Mouse (Mus musculus) MEL (cell line): ENCODE results near the gene Rragc. TPM values are rescaled to one million over a fixed set of nuclear protein-coding genes. Genes with fewer than 3 reads are reported as not detected.

Source experiments
- DNase-seq: peaks from one replicate; pipeline ENCODE4 v3.0.0; 2011; ENCODE audit warnings: low read depth, low spot score
- H3K27ac ChIP-seq: 2 replicates; pipeline ENCODE4 v1.5.1; 2012; ENCODE audit warnings: low read depth, mild to moderate bottlenecking, control low read depth, low read length, moderate library complexity; ENCODE audit not compliant: control insufficient read depth
- H3K27me3 ChIP-seq, 2 experiments: fragments of 150-350 bp in 1 of 2; sonication (generic) in 1 of 2; 2 replicates each; pipeline ENCODE4 v1.6.1; 2012; ENCODE audit warnings: low read length in 2 of 2, mild to moderate bottlenecking in 2 of 2, improper control_type of control experiment in 1 of 2, moderate library complexity in 1 of 2; ENCODE audit not compliant: insufficient read depth in 2 of 2, control insufficient read depth in 1 of 2
- H3K36me3 ChIP-seq, 2 experiments: 2 replicates each; pipeline ENCODE4 v1.6.1; 2012 to 2014; ENCODE audit warnings: low read length in 2 of 2, improper control_type of control experiment in 1 of 2, inconsistent platforms in 1 of 2, mild to moderate bottlenecking in 1 of 2; ENCODE audit not compliant: insufficient read depth in 2 of 2, control insufficient read depth in 1 of 2
- H3K4me1 ChIP-seq, 2 experiments: fragments of 150-350 bp in 1 of 2; sonication (generic) in 1 of 2; 2 replicates each; pipeline ENCODE4 v1.6.1; 2012; ENCODE audit warnings: low read length in 2 of 2, improper control_type of control experiment in 1 of 2, mild to moderate bottlenecking in 1 of 2; ENCODE audit not compliant: insufficient read depth in 2 of 2, control insufficient read depth in 1 of 2
- H3K4me3 ChIP-seq, 2 experiments: fragments of 150-350 bp in 1 of 2; sonication (generic) in 1 of 2; 2 replicates each; pipeline ENCODE4 v1.5.1; 2012; ENCODE audit warnings: low read depth in 2 of 2, low read length in 2 of 2, mild to moderate bottlenecking in 2 of 2, moderate library complexity in 2 of 2, control low read depth in 1 of 2, improper control_type of control experiment in 1 of 2; ENCODE audit not compliant: control insufficient read depth in 1 of 2, insufficient read depth in 1 of 2
- H3K79me2 ChIP-seq: 2 replicates; pipeline ENCODE4 v1.6.1; 2012; ENCODE audit warnings: mild to moderate bottlenecking, low read length, moderate library complexity; ENCODE audit not compliant: control insufficient read depth, poor library complexity, insufficient read depth
- H3K9ac ChIP-seq: 2 replicates; pipeline ENCODE4 v1.6.1; 2012; ENCODE audit warnings: low read depth, mild to moderate bottlenecking, control low read depth, low read length, moderate library complexity; ENCODE audit not compliant: control insufficient read depth, poor library complexity, severe bottlenecking
- H3K9me3 ChIP-seq: fragments of 150-350 bp; sonication (generic); replicated peaks from 2 replicates; pipeline ENCODE4 v1.6.1; 2012; ENCODE audit warnings: mild to moderate bottlenecking, low read length, improper control_type of control experiment, moderate library complexity; ENCODE audit not compliant: insufficient read depth
- BHLHE40 ChIP-seq: IDR thresholded peaks from 2 replicates; pipeline ENCODE4 v1.6.1; 2012; ENCODE audit warnings: low read depth, mild to moderate bottlenecking, inconsistent platforms, low read length, improper control_type of control experiment, borderline replicate concordance
- E2F4 ChIP-seq: IDR thresholded peaks from 2 replicates; pipeline ENCODE4 v1.6.1; 2011; ENCODE audit warnings: low read depth, low read length, improper control_type of control experiment, borderline replicate concordance
- ELF1 ChIP-seq: IDR thresholded peaks from 2 replicates; pipeline ENCODE4 v1.6.1; 2014; ENCODE audit warnings: low read depth, mild to moderate bottlenecking, inconsistent platforms, low read length, improper control_type of control experiment, moderate library complexity
- EP300 ChIP-seq, 2 experiments: IDR thresholded peaks; 2 replicates each; pipeline ENCODE4 v1.6.1; 2011; ENCODE audit warnings: improper control_type of control experiment in 2 of 2, low read length in 2 of 2, low read depth in 1 of 2, mild to moderate bottlenecking in 1 of 2
- GATA1 ChIP-seq: IDR thresholded peaks from 2 replicates; pipeline ENCODE4 v1.6.1; 2011; ENCODE audit warnings: low read depth, low read length, improper control_type of control experiment
- HCFC1 ChIP-seq: IDR thresholded peaks from 2 replicates; pipeline ENCODE4 v1.6.1; 2012; ENCODE audit warnings: low read depth, mild to moderate bottlenecking, inconsistent platforms, low read length, improper control_type of control experiment, moderate library complexity
- JUND ChIP-seq: IDR thresholded peaks from 2 replicates; pipeline ENCODE4 v1.6.1; 2011; ENCODE audit warnings: low read depth, mild to moderate bottlenecking, improper control_type of control experiment, low read length
- KAT2A ChIP-seq: conservative IDR thresholded peaks from 2 replicates; pipeline ENCODE4 v1.6.1; 2012; ENCODE audit warnings: low read depth, low read length, improper control_type of control experiment, inconsistent platforms
- MEF2A ChIP-seq: IDR thresholded peaks from 2 replicates; pipeline ENCODE4 v1.6.1; 2014; ENCODE audit warnings: low read depth, mild to moderate bottlenecking, inconsistent platforms, low read length, improper control_type of control experiment; ENCODE audit not compliant: poor library complexity, insufficient replicate concordance, severe bottlenecking; ENCODE audit errors: extremely low read depth
- MYB ChIP-seq: IDR thresholded peaks from 2 replicates; pipeline ENCODE4 v1.6.1; 2011; ENCODE audit warnings: mild to moderate bottlenecking, low read depth, low read length, improper control_type of control experiment
- NELFE ChIP-seq: IDR thresholded peaks from 2 replicates; pipeline ENCODE4 v1.6.1; 2011; ENCODE audit warnings: low read depth, low read length, improper control_type of control experiment
- NRF1 ChIP-seq: IDR thresholded peaks from 2 replicates; pipeline ENCODE4 v1.6.1; 2014; ENCODE audit warnings: low read depth, mild to moderate bottlenecking, inconsistent platforms, low read length, improper control_type of control experiment, moderate library complexity; ENCODE audit not compliant: poor library complexity, insufficient read depth, severe bottlenecking
- POLR2A ChIP-seq, 2 experiments: IDR thresholded peaks; 2 replicates each; pipeline ENCODE4 v1.6.1; 2011 to 2012; ENCODE audit warnings: low read length in 2 of 2, mild to moderate bottlenecking in 2 of 2, control low read depth in 1 of 2, improper control_type of control experiment in 1 of 2, low read depth in 1 of 2, moderate library complexity in 1 of 2; ENCODE audit not compliant: control insufficient read depth in 1 of 2, insufficient read depth in 1 of 2, poor library complexity in 1 of 2
- POLR2AphosphoS5 ChIP-seq: IDR thresholded peaks from 2 replicates; pipeline ENCODE4 v1.6.1; 2012; ENCODE audit warnings: low read depth, borderline replicate concordance, mild to moderate bottlenecking, inconsistent platforms, low read length, moderate library complexity, mixed read lengths
- RCOR1 ChIP-seq: IDR thresholded peaks from 2 replicates; pipeline ENCODE4 v1.6.1; 2012; ENCODE audit warnings: low read depth, mild to moderate bottlenecking, inconsistent platforms, low read length, improper control_type of control experiment
- TAL1 ChIP-seq: IDR thresholded peaks from 2 replicates; pipeline ENCODE4 v1.6.1; 2012; ENCODE audit warnings: mild to moderate bottlenecking, inconsistent platforms, low read length, moderate library complexity, mixed read lengths
- TCF12 ChIP-seq: IDR thresholded peaks from 2 replicates; pipeline ENCODE4 v1.6.1; 2014; ENCODE audit warnings: low read depth, mild to moderate bottlenecking, inconsistent platforms, low read length, improper control_type of control experiment, moderate library complexity
- USF2 ChIP-seq, 2 experiments: IDR thresholded peaks; 2 replicates each; pipeline ENCODE4 v1.6.1; 2011 to 2012; ENCODE audit warnings: improper control_type of control experiment in 2 of 2, low read length in 2 of 2, borderline replicate concordance in 1 of 2, inconsistent platforms in 1 of 2, low read depth in 1 of 2, mild to moderate bottlenecking in 1 of 2; ENCODE audit not compliant: insufficient read depth in 1 of 2
- ZKSCAN1 ChIP-seq: IDR thresholded peaks from 2 replicates; pipeline ENCODE4 v1.6.1; 2012; ENCODE audit warnings: low read depth, mild to moderate bottlenecking, inconsistent platforms, low read length, improper control_type of control experiment, moderate library complexity
- ZNF384 ChIP-seq: IDR thresholded peaks from 2 replicates; pipeline ENCODE4 v1.6.1; 2012; ENCODE audit warnings: low read depth, mild to moderate bottlenecking, inconsistent platforms, low read length, improper control_type of control experiment
- polyA plus RNA-seq, 2 experiments: library from polyadenylated mRNA; stranded (reverse) in 1 of 2; unstranded in 1 of 2; fragments of >175 nt in 1 of 2; fragments of >200 nt in 1 of 2; gene quantifications; 2 replicates each; pipeline versions ENCODE4 v1.2.1 to v1.2.4; 2012; ENCODE audit warnings: low replicate concordance in 2 of 2, low read depth in 1 of 2; ENCODE audit not compliant: insufficient read length in 2 of 2, insufficient read depth in 1 of 2, missing spikeins in 1 of 2
- total RNA-seq: library from RNA; depleted of rRNA; stranded (reverse); fragments of 300-350 nt; gene quantifications from 2 replicates; pipeline ENCODE4 v1.2.3, GENCODE M21; 2012

Gene Rragc
- total and polyA plus RNA-seq, 3 experiments = 21.0 to 36.6 TPM; not detected in 1

DNA sequence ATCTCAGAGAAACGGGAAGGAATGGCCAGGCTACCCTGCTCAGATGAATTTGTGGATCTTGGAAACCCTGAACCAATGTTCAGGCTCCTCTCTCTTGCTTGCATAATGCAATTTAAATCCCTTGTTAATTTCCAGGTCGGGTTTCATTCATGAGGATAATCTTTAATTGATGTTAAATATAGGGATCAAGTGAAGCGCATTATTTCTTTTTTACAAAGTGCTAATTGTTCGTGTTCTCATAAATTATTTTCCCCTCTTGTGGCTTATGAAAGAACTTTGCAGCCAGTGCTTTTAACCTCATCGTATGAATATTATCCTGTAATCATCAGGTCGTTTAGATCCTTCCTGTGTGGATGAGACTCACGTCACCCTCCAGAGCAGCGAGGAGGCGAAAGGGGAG, 45.5 kb downstream of the Rragc start:
- no peak overlapping the region for H3K27ac ChIP-seq
- H3K79me2 ChIP-seq = no peaks in the 10 kb centered on the region
- H3K9ac ChIP-seq = no peak overlapping the region
- no peak overlapping the region for H3K4me3 ChIP-seq
- no peak for TF ChIP-seq ZNF384
- TF ChIP-seq MEF2A = no peak
- TF ChIP-seq TCF12 = no peak
- no peak for TF ChIP-seq JUND
- TF ChIP-seq TAL1 = no peak
- no peak for TF ChIP-seq MYB
- no peak for TF ChIP-seq GATA1
- no peak for TF ChIP-seq NELFE
- no peak for TF ChIP-seq NRF1
- no peak for TF ChIP-seq HCFC1
- no peak for TF ChIP-seq RCOR1
- no peak for TF ChIP-seq BHLHE40
- no peak for TF ChIP-seq KAT2A
- no peak for TF ChIP-seq ZKSCAN1
- TF ChIP-seq USF2 (IDR thresholded peaks at IDR 0.05; ENCODE audit: borderline replicate concordance in 1 of 2, insufficient read depth in 1 of 2, low read depth in 1 of 2, low read length in 2 of 2) = no peak
- TF ChIP-seq ELF1 = no peak
- no peak for TF ChIP-seq EP300 (IDR thresholded peaks at IDR 0.05; ENCODE audit: low read depth in 1 of 2, low read length in 2 of 2)
- TF ChIP-seq POLR2A (IDR thresholded peaks at IDR 0.05; ENCODE audit: control insufficient read depth in 1 of 2, insufficient read depth in 1 of 2, low read depth in 1 of 2, low read length in 2 of 2, poor library complexity in 1 of 2) = no peak
- TF ChIP-seq POLR2AphosphoS5 = no peak
- TF ChIP-seq E2F4 = no peak
- TF ChIP-seq, all 39 proteins: peak for 0
- H3K36me3 ChIP-seq = peaks cover 0 to 3% of the 10 kb centered on the region in 2 experiments; a peak in 1 of 4 replicates
- peaks cover 0 to 4% of the 10 kb centered on the region in 2 experiments; a peak in 1 of 4 replicates for H3K4me1 ChIP-seq
- no peak for DNase-seq
- H3K9me3 ChIP-seq = no peaks in the 10 kb centered on the region
- H3K27me3 ChIP-seq = peaks cover 3% of the 10 kb centered on the region in 2 experiments; a peak in 2 of 4 replicates
